Mouse (Mus musculus) embryonic facial prominence, embryonic 12.5 days (tissue): ENCODE measurements around the gene Tbc1d17. TPM values are rescaled to one million over a fixed set of nuclear protein-coding genes. Genes with fewer than 3 reads are reported as not detected.

Experiments
- ATAC-seq: fragments of 200-750 bp; cut with Nextera tagmentation; 2 replicates; pipeline ENCODE4 v1.8.0; 2017; ENCODE audit not compliant: insufficient number of reproducible peaks, insufficient read depth, low FRiP score, low TSS enrichment
- H3K27ac ChIP-seq: fragments of 300-500 bp; sonication (generic); 2 replicates; pipeline ENCODE4 v1.5.1; 2016; ENCODE audit warnings: mild to moderate bottlenecking
- H3K27me3 ChIP-seq: fragments of 300-500 bp; sonication (generic); 2 replicates; pipeline ENCODE4 v1.6.1; 2016; ENCODE audit warnings: mild to moderate bottlenecking, moderate library complexity
- H3K36me3 ChIP-seq: fragments of 300-500 bp; sonication (generic); 2 replicates; pipeline ENCODE4 v1.6.1; 2016; ENCODE audit warnings: mild to moderate bottlenecking
- H3K4me1 ChIP-seq: fragments of 300-500 bp; sonication (generic); 2 replicates; pipeline ENCODE4 v1.6.1; 2016
- H3K4me2 ChIP-seq: fragments of 300-500 bp; sonication (generic); replicated peaks from 2 replicates; pipeline ENCODE4 v1.6.1; 2016; ENCODE audit warnings: mild to moderate bottlenecking, moderate library complexity
- H3K4me3 ChIP-seq: fragments of 300-500 bp; sonication (generic); 2 replicates; pipeline ENCODE4 v1.5.1; 2016; ENCODE audit warnings: mild to moderate bottlenecking
- H3K9ac ChIP-seq: fragments of 300-500 bp; sonication (generic); 2 replicates; pipeline ENCODE4 v1.6.1; 2016; ENCODE audit warnings: mild to moderate bottlenecking, moderate library complexity
- H3K9me3 ChIP-seq: fragments of 300-500 bp; sonication (generic); 2 replicates; pipeline ENCODE4 v1.6.1; 2016; ENCODE audit warnings: mild to moderate bottlenecking, moderate library complexity
- WGBS: fragments of 180-500 bp; shearing (Covaris S2); methylation state at CpG from one replicate; pipeline ENCODE4 v1.1.7; 2016; 5-methylcytosine and 5-hydroxymethylcytosine counted together
- polyA plus RNA-seq: library from polyadenylated mRNA; unstranded; fragments of >200 nt; fragmentation: Nextera tagmentation; extraction: Ambion mirVana; gene quantifications from 2 replicates; pipeline ENCODE4 v1.2.1, GENCODE M21; 2016

Tbc1d17 gene
- polyA plus RNA-seq, 1 experiment from 2014 or later = 105 TPM

GRCm38 (mm10) chr7:44867802-44868201 is 18.9 kb upstream of the Tbc1d17 start:
- Histone ChIP-seq H3K27me3 (no peaks in the 10 kb centered on the region), H3K9ac (peak overlapping the region; percentile 99), H3K27ac (no peak overlapping the region), H3K9me3 (no peaks in the 10 kb centered on the region), H3K36me3 (peaks cover 45% of the 10 kb centered on the region), H3K4me2 (peak overlapping the region; percentile 95), H3K4me1 (peaks cover 46% of the 10 kb centered on the region), H3K4me3 (peak overlapping the region; percentile 86)
- 46% methylated on average over 9 of the region's 9 CpGs for WGBS
- no peak for ATAC-seq

GRCm38 (mm10) chr7:44867010-44867702 is 18.3 kb upstream of the Tbc1d17 start:
- ATAC-seq = no peak
- Histone ChIP-seq H3K4me2 (peak overlapping the region; percentile 95), H3K9ac (peak overlapping the region; percentile 99), H3K27ac (no peak overlapping the region), H3K27me3 (no peaks in the 10 kb centered on the region), H3K9me3 (no peaks in the 10 kb centered on the region), H3K4me1 (peaks cover 46% of the 10 kb centered on the region), H3K36me3 (peaks cover 51% of the 10 kb centered on the region), H3K4me3 (peak overlapping the region; percentile 86)
- WGBS = 73% methylated on average over 19 of the region's 19 CpGs

GRCm38 (mm10) chr7:44866276-44867009 is 17.6 kb upstream of the Tbc1d17 start:
- H3K9me3 ChIP-seq = no peaks in the 10 kb centered on the region
- WGBS = 70% methylated on average over 15 of the region's 15 CpGs
- 0 out of 2 replicates have a peak overlapping the region, but pooled peaks have one; percentile 17 for H3K27ac ChIP-seq
- H3K9ac ChIP-seq = peak overlapping the region; percentile 99
- H3K27me3 ChIP-seq = no peaks in the 10 kb centered on the region
- H3K4me1 ChIP-seq = peaks cover 46% of the 10 kb centered on the region
- H3K36me3 ChIP-seq = peaks cover 58% of the 10 kb centered on the region
- H3K4me3 ChIP-seq = peak overlapping the region; percentile 86
- ATAC-seq = no peak
- H3K4me2 ChIP-seq = peak overlapping the region; percentile 95

DNA sequence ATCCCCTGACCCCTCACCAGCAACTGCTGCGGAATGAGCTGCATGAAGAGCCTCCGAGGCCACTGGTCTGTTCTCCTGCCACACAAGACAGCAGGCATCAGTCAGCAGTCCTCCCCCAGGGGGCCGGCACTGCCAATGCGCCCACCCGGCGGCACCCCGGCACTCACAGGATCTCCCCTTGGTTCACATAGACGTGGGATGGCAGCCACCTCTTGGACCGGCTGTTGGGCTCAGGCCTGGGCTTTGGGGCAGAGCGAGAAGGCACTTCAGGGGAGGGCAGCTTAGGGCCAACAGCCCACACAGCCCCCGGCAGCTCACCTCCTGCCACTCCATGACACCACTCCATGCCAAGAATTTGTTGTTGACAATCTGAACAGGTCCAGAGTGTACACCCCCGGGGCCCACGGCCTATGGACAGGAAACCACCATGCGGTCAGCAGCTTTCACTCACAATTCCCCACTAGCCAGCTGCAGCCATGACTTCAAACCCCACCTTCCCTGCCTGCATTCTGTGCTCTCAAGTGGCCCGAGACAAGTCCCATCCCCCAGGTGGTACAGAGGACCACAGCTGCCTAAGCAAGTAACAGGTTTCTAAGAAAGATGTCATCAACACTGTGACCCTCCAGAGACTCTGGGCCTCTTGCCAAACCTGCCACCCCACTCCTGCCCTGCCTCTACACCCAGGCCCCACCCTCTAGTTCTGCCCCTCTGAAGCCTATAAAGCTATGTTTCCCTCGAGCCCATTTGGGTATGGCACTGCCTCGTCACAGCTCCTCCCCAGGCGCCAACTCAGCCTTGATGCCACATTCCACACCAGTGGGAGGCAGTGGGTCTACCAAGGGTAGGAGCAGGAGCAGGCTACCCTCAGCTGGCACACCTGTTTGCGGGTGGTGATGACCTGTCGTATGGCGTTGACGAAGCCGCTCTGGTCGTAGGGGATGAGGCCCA is 16.0 kb upstream of the Tbc1d17 start:
- Histone ChIP-seq H3K4me3 (no peak overlapping the region), H3K36me3 (peaks cover 60% of the 10 kb centered on the region), H3K4me1 (peaks cover 46% of the 10 kb centered on the region), H3K4me2 (no peak overlapping the region), H3K9me3 (no peaks in the 10 kb centered on the region), H3K9ac (0 out of 2 replicates have a peak overlapping the region, but pooled peaks have one; percentile 21), H3K27me3 (no peaks in the 10 kb centered on the region), H3K27ac (0 out of 2 replicates have a peak overlapping the region, but pooled peaks have one; percentile 31)
- WGBS = 88% methylated on average over 24 of the region's 24 CpGs
- ATAC-seq = no peak

- Histone ChIP-seq H3K27me3 (no peaks in the 10 kb centered on the region), H3K27ac (no peak overlapping the region), H3K9me3 (no peaks in the 10 kb centered on the region), H3K4me1 (peaks cover 46% of the 10 kb centered on the region), H3K4me3 (no peak overlapping the region), H3K36me3 (peaks cover 60% of the 10 kb centered on the region), H3K9ac (no peak overlapping the region), H3K4me2 (no peak overlapping the region)
- ATAC-seq = no peak
- WGBS = 85% methylated on average over 11 of the region's 11 CpGs
Observed at GRCm38 (mm10) chr7:44863982-44864494, 15.2 kb upstream of the Tbc1d17 start.

DNA sequence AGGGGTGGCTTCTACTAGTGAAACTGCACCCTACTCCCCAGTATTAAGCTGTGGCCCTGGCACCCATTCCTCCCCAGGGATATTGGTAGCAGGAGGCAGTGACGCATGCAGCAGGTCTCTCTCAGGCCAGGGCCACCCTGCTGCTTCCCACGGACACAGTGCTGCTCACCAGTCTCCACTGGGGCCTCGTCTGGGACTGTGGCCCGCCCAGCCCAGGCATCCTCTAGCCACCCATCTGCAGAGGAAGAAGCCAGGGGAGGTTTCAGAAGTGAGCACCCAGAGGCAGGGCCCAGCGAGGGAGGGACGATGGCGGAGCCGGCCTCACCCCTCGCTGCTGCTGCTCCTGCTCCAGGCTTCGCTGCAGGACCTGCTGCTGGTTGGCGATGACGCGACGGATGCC is 14.3 kb upstream of the Tbc1d17 start:
- Histone ChIP-seq H3K4me2 (no peak overlapping the region), H3K9ac (no peak overlapping the region), H3K9me3 (no peaks in the 10 kb centered on the region), H3K27ac (no peak overlapping the region), H3K4me3 (no peak overlapping the region), H3K27me3 (no peaks in the 10 kb centered on the region), H3K36me3 (peaks cover 60% of the 10 kb centered on the region), H3K4me1 (peaks cover 49% of the 10 kb centered on the region)
- WGBS = 91% methylated on average over 14 of the region's 14 CpGs
- no peak for ATAC-seq

DNA sequence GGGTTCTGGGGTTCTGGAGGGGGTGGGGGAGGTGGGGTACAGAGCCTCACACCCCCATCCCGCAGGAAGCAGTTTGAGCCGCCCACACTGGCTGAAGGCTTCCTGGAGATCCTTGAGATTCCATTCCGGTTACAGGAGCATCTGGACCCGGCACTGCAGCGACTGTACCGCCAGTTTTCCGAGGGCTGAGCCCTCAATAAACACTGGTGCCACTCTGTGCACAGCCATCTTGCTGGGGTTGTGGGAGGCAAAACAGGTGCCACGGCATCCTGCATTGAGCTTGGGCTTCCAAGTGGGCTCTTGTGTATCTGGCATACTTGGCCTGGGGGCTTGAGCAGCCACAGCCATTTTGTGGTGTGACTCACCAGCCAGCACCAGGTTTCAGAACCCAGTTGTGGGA is 13.6 kb upstream of the Tbc1d17 start:
- Histone ChIP-seq H3K27me3 (no peaks in the 10 kb centered on the region), H3K27ac (no peak overlapping the region), H3K4me1 (peaks cover 47% of the 10 kb centered on the region), H3K36me3 (peaks cover 60% of the 10 kb centered on the region), H3K4me2 (no peak overlapping the region), H3K9me3 (no peaks in the 10 kb centered on the region), H3K9ac (no peak overlapping the region), H3K4me3 (no peak overlapping the region)
- 86% methylated on average over 8 of the region's 8 CpGs for WGBS
- ATAC-seq = no peak

DNA sequence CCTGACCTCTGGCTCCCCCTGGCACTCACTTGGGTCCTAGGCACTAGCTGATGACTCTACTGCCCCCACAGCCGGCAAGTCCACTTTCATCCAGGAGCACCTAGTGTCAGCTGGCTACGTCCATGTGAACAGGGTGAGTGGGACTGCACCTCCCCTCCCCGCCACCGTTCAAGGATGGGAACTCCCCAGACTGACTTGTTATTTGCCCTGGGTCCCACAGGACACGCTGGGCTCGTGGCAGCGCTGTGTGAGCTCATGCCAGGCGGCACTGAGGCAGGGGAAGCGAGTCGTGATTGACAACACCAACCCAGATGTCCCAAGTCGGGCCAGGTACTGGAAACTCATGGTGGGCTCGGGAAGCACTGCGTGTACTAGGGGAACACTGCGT is 12.5 kb upstream of the Tbc1d17 start:
- H3K4me1 ChIP-seq = peaks cover 40% of the 10 kb centered on the region
- no peak for ATAC-seq
- 80% methylated on average over 14 of the region's 14 CpGs for WGBS

GRCm38 (mm10) chr7:44860576-44861428 is 11.9 kb upstream of the Tbc1d17 start:
- H3K9ac ChIP-seq = no peak overlapping the region
- no peaks in the 10 kb centered on the region for H3K27me3 ChIP-seq
- H3K4me1 ChIP-seq = peaks cover 36% of the 10 kb centered on the region
- H3K36me3 ChIP-seq = peaks cover 45% of the 10 kb centered on the region
- no peak for ATAC-seq
- no peaks in the 10 kb centered on the region for H3K9me3 ChIP-seq
- H3K4me3 ChIP-seq = no peak overlapping the region
- H3K27ac ChIP-seq = peak overlapping the region; percentile 43; the same call in 1 of the 2 replicates
- H3K4me2 ChIP-seq = no peak overlapping the region
- 63% methylated on average over 22 of the region's 22 CpGs for WGBS

More for the DNA sequence above, 12.5 kb upstream of the Tbc1d17 start:
- Histone ChIP-seq H3K4me3 (no peak overlapping the region), H3K27ac (peak overlapping the region; percentile 43; the same call in 1 of the 2 replicates), H3K36me3 (peaks cover 52% of the 10 kb centered on the region), H3K9ac (no peak overlapping the region), H3K9me3 (no peaks in the 10 kb centered on the region), H3K4me2 (no peak overlapping the region), H3K27me3 (no peaks in the 10 kb centered on the region)

DNA sequence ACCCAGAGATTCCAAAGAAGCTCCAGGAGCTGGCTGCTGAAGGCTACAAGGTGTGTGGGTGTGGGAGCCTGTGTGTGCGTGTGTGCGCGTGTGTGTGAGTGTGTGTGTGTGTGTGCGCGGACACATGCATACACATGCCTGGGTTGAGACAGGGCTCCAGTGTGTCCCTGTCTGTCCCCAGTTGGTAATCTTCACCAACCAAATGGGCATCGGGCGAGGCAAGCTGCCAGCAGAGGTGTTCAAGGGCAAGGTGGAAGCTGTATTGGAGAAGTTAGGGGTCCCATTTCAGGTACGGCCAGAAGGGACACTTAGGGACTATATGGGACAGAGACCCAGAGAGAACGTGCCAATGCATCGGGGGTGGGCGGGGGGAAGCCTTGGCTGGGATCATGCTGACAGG is 11.0 kb upstream of the Tbc1d17 start:
- H3K27ac ChIP-seq = no peak overlapping the region
- peaks cover 30% of the 10 kb centered on the region for H3K4me1 ChIP-seq
- H3K36me3 ChIP-seq = peaks cover 36% of the 10 kb centered on the region
- 91% methylated on average over 11 of the region's 11 CpGs for WGBS
- H3K4me2 ChIP-seq = no peak overlapping the region
- H3K9me3 ChIP-seq = no peaks in the 10 kb centered on the region
- H3K9ac ChIP-seq = no peak overlapping the region
- no peaks in the 10 kb centered on the region for H3K27me3 ChIP-seq
- H3K4me3 ChIP-seq = no peak overlapping the region
- ATAC-seq = no peak
